Mouse (Mus musculus) lung, adult 2 months (tissue): ENCODE results near the gene Sgsh. TPM values are rescaled to one million over a fixed set of nuclear protein-coding genes. Genes with fewer than 3 reads are reported as not detected.

Experiments used
- DNase-seq: peaks from one replicate; pipeline ENCODE4 v3.0.0; 2022
- H3K4me1 ChIP-seq: fragments of 200-500 bp; 2 replicates; pipeline ENCODE4 v1.6.1; 2011; ENCODE audit warnings: low read length; ENCODE audit not compliant: control insufficient read depth, insufficient read depth
- H3K4me3 ChIP-seq: fragments of 200-500 bp; replicated peaks from 2 replicates; pipeline ENCODE3; 2011; ENCODE audit warnings: low read depth, mild to moderate bottlenecking, control low read depth, low read length; ENCODE audit errors: extremely low read depth
- CTCF ChIP-seq: fragments of 200-500 bp; IDR thresholded peaks from 2 replicates; pipeline ENCODE4 v1.5.1; 2011; ENCODE audit warnings: mild to moderate bottlenecking, low read length, control low read depth; ENCODE audit not compliant: insufficient read depth
- POLR2A ChIP-seq: fragments of 200-500 bp; IDR thresholded peaks from 2 replicates; pipeline ENCODE4 v1.6.1; 2011; ENCODE audit warnings: low read depth, mild to moderate bottlenecking, control low read depth, low read length, borderline replicate concordance; ENCODE audit errors: extremely low read depth
- WGBS: fragments of 180-500 bp; shearing (Covaris S2); methylation state at CpG from one replicate; pipeline ENCODE4 v1.1.7; 2018; 5-methylcytosine and 5-hydroxymethylcytosine counted together
- polyA plus RNA-seq: library from polyadenylated mRNA; depleted of rRNA; stranded (reverse); fragments of >200 nt; gene quantifications from 2 replicates; pipeline ENCODE4 v1.2.3, GENCODE M21; 2012

Gene Sgsh
- polyA plus RNA-seq, 1 experiment: 63.2 TPM

DNA sequence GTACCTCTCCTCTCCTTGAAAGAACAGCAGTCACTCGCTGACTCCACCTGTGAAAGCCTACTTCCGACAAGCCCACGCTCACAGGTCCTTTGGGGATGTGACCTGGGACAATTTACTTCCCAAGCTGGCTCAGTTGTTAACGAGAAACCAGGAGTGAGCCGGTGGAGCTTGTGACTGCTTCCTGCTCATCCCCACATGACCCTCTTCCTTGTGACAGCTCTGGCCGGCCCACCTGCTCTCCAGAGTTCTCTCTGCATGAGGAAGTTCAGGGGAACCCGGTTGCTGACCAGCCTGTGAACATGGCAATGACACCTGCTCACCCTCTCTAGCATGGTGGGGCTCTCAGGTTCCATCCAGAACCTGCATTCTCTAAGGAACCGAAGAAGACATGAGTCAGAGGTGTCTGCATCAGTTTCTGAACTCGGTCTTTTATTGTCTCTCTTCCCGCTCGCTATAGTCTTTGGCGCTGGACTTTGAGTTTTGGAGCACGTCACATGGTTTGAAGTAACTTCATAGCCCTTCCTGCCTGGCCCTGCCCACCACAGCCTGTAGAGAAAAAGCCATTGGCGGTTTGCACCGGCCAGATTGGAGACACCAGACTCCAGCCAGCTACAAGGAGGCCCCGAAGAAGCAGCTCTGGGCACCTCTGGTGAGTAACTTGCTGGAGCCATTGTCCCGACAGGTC lies 40.9 kb downstream of the Sgsh start:
- WGBS: 66% methylated on average over 17 of the region's 17 CpGs
- no peak overlapping the region for H3K4me3 ChIP-seq
- H3K4me1 ChIP-seq: no peaks in the 10 kb centered on the region
- TF ChIP-seq CTCF: no peak
- TF ChIP-seq POLR2A: no peak
- DNase-seq: no peak

DNA sequence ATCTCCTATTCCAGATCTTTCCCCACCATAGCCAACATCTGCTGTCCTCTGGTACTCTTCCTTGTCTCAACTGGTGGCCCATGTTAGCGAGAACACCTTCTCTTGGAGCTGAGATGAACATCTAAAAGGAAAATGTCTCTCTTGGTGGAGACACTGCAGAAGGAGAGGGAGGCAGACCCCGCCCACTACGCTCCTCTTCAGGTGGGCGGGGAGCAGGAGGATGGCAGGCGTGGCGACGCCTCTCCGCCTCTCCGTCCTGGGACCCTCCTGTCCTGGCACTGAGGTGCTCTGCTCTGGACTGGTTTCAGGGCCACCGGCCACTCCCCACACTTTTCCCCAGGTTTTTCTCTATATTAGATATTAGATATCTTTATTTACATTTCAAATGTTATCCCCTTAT lies 44.7 kb downstream of the Sgsh start:
- H3K4me3 ChIP-seq: no peak overlapping the region
- 14% methylated on average over 10 of the region's 10 CpGs for WGBS
- no peak for DNase-seq
- no peaks in the 10 kb centered on the region for H3K4me1 ChIP-seq
- no peak for TF ChIP-seq POLR2A
- TF ChIP-seq CTCF: no peak

DNA sequence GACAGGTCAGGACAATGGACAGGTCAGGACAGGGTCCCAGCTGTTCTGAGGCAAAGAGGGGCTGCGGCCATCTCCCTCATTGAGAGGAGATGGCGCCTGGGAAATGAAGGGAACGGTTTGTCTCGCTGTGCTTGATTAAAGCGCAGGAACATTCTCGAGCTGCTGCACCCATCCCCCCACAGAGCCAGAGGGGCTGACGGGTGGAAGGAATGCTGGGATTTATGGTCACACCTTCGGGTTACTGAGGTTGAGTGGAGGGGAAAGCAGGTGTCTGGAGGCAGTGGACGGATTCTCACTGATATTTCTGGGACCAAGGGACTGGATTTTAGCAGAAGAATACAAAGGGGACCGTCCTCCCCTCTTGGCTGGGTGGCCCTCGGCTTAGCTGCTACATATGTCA lies 47.4 kb downstream of the Sgsh start:
- no peak for TF ChIP-seq POLR2A
- no peak for TF ChIP-seq CTCF
- 25% methylated on average over 11 of the region's 11 CpGs for WGBS
- H3K4me1 ChIP-seq: no peaks in the 10 kb centered on the region
- no peak overlapping the region for H3K4me3 ChIP-seq
- DNase-seq: no peak

DNA sequence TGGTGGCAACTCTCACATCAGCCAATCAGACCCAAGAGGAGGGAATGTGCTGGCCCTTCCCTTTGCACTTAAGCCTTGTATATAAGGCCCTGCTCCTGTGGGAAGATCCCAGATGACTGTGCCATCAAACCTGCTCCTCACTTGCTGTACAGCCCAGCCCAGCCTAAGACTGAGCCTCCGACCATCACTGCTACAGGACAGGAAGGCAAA lies 47.8 kb downstream of the Sgsh start, which contains the start of gene Card14:
Card14 (plus strand) TSS at position 111 of the 210 bp plus-strand sequence.
- TF ChIP-seq CTCF (no peak), POLR2A (no peak)
- 42% methylated on average over 1 of the region's 1 CpGs for WGBS

DNA sequence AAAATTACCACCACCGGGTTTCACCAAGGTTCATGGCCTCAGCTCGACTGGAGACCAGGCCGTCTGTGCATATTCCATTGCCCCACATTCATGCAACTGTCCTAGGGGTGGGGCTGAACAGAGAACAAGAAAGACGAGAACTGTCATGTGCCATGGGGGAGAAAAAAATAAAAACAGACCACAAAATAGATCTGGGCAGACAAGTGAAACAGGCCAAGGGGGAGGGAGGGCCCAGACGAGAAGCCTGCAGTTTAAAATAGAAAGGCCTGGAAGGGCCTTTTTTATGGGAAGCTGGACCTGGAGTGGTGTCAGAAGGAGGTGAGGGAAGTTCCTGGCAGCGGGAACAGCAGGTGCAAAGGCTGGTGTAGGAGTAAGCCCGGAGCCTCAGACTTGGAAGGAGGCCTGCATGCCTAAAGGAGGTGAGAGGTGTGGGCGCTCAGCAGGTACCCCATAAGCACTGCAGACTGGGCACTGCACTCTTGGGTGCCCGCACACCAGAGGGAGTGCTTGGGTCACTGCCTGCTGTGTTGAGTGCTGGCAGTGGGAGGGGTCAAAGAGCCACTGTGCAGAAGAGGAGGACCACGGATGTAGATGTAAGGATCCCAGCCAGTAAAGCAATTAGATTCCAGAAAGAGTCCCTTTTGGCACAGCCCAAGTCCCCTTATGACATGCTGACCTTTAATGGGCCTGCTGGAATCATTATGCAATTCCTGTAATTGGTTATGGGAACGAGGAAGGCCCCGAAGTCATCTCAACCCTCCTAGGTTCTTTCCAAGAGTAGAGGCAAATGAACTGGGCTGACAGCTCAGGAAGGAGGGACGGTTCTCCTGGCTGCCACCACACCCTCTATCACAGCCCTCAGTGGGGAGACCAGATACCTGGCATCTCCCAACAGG lies 48.3 kb downstream of the Sgsh start:
- WGBS: 43% methylated on average over 13 of the region's 13 CpGs
- Histone ChIP-seq H3K4me1 (no peaks in the 10 kb centered on the region), H3K4me3 (no peak overlapping the region)
- TF ChIP-seq CTCF: no peak
- TF ChIP-seq POLR2A: no peak
- DNase-seq: no peak

More for the DNA sequence above, 47.8 kb downstream of the Sgsh start, which contains the start of gene Card14:
- no peak within 1 kb of the TSS for H3K4me3 ChIP-seq
- no peaks in the 10 kb centered on the region for H3K4me1 ChIP-seq
- no peak for DNase-seq

DNA sequence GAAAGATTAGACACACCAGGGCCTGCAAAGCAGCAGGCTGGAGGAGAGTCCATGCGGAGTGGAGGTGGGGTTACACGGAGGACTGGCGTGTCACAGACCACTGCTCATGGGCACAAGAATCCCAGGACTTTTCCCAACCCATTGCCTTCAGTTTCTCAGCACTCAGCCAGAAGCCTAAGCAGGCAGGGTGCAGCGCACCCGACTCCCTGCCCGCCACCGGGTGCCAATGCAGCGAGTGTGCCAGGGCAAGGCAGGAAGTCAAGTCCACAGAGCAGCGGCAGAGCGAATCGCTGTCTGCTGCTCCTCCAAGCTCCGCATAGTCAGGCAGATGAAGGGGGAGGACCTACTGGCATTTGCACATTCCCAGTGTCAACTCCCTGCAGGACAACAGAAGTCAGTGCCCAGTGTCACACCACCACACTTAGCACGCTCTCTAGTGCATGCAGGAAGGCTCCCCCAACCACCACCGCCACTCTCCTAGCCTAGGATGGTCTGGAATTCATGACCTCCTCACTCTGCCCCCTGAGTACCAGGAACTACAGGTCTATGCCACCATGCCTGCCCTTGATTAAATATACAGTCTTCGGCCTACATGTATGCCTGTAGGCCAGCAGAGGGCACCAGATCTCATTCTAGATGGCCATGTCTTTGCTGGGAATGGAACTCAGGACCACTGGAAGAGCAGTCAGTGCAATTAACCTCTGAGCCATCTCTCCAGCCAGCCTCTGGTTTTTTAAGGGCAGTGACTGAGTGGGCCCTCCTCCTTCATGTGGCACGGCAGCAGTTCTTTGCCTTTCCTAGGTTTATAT lies 50.2 kb downstream of the Sgsh start:
- WGBS: 49% methylated on average over 16 of the region's 16 CpGs
- no peaks in the 10 kb centered on the region; the same call in 1 of the 2 replicates for H3K4me1 ChIP-seq
- H3K4me3 ChIP-seq: no peak overlapping the region
- DNase-seq: peak; percentile 27
- peak; percentile 52 for TF ChIP-seq CTCF
- no peak for TF ChIP-seq POLR2A

DNA sequence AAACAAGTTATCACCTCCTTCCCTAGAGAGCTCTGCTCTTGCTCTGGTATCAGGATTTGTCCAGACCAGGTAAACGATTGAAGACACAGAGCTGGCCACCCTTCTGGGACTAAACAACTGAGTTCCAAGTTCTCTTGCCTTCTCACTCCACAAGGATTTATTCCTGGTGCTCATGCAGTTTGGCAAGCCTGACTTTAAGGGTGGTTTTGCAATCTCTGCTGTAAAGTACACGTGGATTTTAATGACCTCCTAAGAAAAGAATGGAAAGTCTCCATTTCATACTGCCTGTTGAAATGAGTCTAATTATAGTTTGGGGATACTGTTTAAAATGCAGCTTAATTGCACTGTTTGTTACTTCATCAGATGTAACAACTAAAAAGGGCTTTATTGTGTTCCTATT lies 54.4 kb downstream of the Sgsh start:
- 15% methylated on average over 2 of the region's 2 CpGs for WGBS
- DNase-seq: no peak
- Histone ChIP-seq H3K4me3 (no peak overlapping the region), H3K4me1 (no peaks in the 10 kb centered on the region; the same call in 1 of the 2 replicates)
- no peak for TF ChIP-seq POLR2A
- no peak for TF ChIP-seq CTCF

DNA sequence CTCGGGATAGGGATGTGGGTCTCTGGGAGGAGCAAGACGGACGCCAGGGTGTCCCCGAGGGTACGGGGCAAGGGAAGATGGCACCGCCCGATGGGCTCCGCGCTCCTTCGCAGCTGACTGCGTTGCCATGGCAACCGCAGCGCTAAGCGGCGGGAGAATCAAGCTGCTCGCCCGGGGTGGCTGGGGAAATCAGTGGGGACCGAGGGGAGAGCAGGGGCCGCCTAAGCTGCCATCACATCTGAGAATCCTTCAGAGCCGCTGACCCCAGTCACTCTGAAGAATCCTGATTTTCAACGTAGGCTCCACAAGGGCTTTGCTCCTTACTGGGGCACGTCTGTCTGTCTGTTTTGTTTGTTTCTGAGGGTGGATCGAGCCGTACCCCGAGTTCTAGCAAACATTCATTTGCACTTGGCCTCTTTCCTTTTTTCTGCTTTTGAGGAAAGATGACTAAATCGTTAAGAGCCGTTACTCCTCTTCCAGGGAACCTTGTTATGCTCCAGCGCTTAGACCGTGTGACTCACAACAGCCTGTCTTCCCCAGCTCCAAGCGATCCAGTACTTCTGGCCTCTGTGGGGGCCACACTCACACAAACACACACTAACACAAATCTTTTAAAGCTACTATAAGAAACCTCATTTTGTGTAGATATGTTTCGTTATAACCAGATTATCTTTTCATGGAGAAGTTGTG lies 54.9 kb downstream of the Sgsh start:
- 2% methylated on average over 31 of the region's 31 CpGs for WGBS
- Histone ChIP-seq H3K4me3 (peak overlapping the region; percentile 90), H3K4me1 (no peaks in the 10 kb centered on the region; the same call in 1 of the 2 replicates)
- TF ChIP-seq POLR2A: no peak; the same call in 1 of the 2 replicates
- no peak for TF ChIP-seq CTCF
- DNase-seq: no peak
